1 mouse cellular context compared by ENCODE assay signal in the genomic region with DNA sequence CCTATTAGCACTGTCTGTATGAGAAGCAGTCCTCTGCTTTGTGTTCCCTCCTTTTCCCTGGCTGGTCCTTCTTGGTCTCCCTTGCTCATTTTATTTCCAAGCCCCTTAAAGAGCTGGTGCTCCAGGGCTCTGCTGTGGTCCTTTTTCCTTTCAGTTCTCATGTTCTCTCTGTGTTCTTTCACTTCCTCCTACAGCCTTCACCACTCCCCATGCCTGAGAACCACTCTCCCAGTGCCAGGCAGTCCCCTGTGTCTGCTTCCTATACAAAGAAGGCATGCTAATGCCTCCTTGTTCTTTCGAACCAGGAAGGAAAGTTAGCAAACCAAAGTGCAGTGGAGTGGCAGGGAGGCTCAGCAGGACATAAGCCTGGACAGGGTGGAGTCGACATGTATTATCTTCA.
TF ChIP-seq lines count a peak whose summit lies in the region.

No protein-coding gene starts in this region.

TF ChIP-seq in CH12.LX, 34 proteins besides CTCF, POLR2A, EP300 and RAD21:
- TF ChIP-seq ZC3H11A (IDR thresholded peaks at IDR 0.05; ENCODE audit: low read depth, low read length) (no peak), BHLHE40 (IDR thresholded peaks at IDR 0.05; ENCODE audit: low read depth, low read length) (no peak), IRF4 (IDR thresholded peaks at IDR 0.05; ENCODE audit: low read depth, low read length) (peak; percentile 86), ETS1 (conservative IDR thresholded peaks at IDR 0.05; ENCODE audit: low read depth, low read length) (no peak)
TF ChIP-seq in CH12.LX: peak in this region for 1.
